Mouse (Mus musculus) small intestine, adult 10 weeks (tissue): ENCODE results near the gene Spen. TPM values are rescaled to one million over a fixed set of nuclear protein-coding genes. Genes with fewer than 3 reads are reported as not detected.

ENCODE experiments used
- polyA plus RNA-seq: library from polyadenylated mRNA; stranded (reverse); fragments of 350-450 nt; fragmentation: Illumina TruSeq; extraction: RNeasy Lipid Tissue Mini Kit (QIAGEN cat#74804); gene quantifications from one replicate; pipeline ENCODE4 v1.2.3, GENCODE M21; 2014; ENCODE audit warnings: low replicate concordance

Gene Spen
- polyA plus RNA-seq, result 5.2 TPM

GRCm38 (mm10) chr4:141538408-141539212 lies at the start of gene Spen:
Spen (minus strand) TSS chr4:141538597.

GRCm38 (mm10) chr4:141444451-141445327 lies 93.7 kb downstream of the Spen start, which contains the start of gene Zbtb17:
Zbtb17 (plus strand) TSS chr4:141444654.

GRCm38 (mm10) chr4:141435974-141436373 lies 102.4 kb downstream of the Spen start, which contains the start of gene Srarp:
Srarp (minus strand) TSS chr4:141436105.

GRCm38 (mm10) chr4:141420192-141420829 lies 118.1 kb downstream of the Spen start, which contains the start of gene Hspb7:
Hspb7 (plus strand) TSS chr4:141420779.

Other genes starting within 250 kb of the Spen start
- gene Epha2, start 237.4 kb downstream of the Spen start, polyA plus RNA-seq, result 1.7 TPM
- not detected for gene Fam131c, start 170.4 kb downstream of the Spen start, polyA plus RNA-seq
- not detected for gene Clcnka, start 139.9 kb downstream of the Spen start, polyA plus RNA-seq
- not detected for gene Clcnkb, start 122.6 kb downstream of the Spen start, polyA plus RNA-seq
- gene Hspb7, start 117.8 kb downstream of the Spen start, polyA plus RNA-seq, result not detected
- gene Srarp, start 102.5 kb downstream of the Spen start, polyA plus RNA-seq, result not detected
- gene Zbtb17, start 93.9 kb downstream of the Spen start, polyA plus RNA-seq, result not detected
- gene Fblim1, start 67.5 kb upstream of the Spen start, polyA plus RNA-seq, result 32.4 TPM
- gene Tmem82, start 80.0 kb upstream of the Spen start, polyA plus RNA-seq, result 1.5 TPM
- gene Slc25a34, start 85.2 kb upstream of the Spen start, polyA plus RNA-seq, result 0.15 TPM
- not detected for gene Plekhm2, start 126.3 kb upstream of the Spen start, polyA plus RNA-seq
- not detected for gene Rsc1a1, start 147.0 kb upstream of the Spen start, polyA plus RNA-seq
- gene Ddi2, start 184.8 kb upstream of the Spen start, polyA plus RNA-seq, result 55.1 TPM
- 0.82 TPM for gene Agmat, start 208.1 kb upstream of the Spen start, polyA plus RNA-seq